ENCODE assay signal across 7 mouse cellular contexts in genomic region chr7:4478021-4478795, GRCm38 (mm10). TPM values are rescaled to one million over a fixed set of nuclear protein-coding genes. Genes with fewer than 3 reads are reported as not detected.
DNase-seq lines count a peak whose midpoint lies in the region; ATAC-seq and TF ChIP-seq lines count a peak whose summit lies in the region.

No protein-coding gene starts in this region.

- peaks cover 26% of the 10 kb centered on the region for H3K36me3 ChIP-seq in embryonic facial prominence, embryonic 10.5 days (replicated peaks)
- H3K36me3 ChIP-seq in heart, adult 2 months (ENCODE audit: control insufficient read depth, insufficient read depth, low read length): no peaks in the 10 kb centered on the region
- H3K36me3 ChIP-seq in limb, embryonic 15.5 days: peaks cover 24% of the 10 kb centered on the region
- peaks cover 17% of the 10 kb centered on the region; the same call in 1 of the 2 replicates for H3K36me3 ChIP-seq in midbrain, embryonic 15.5 days (replicated peaks)
- H3K36me3 ChIP-seq in testis, adult 2 months (ENCODE audit: control insufficient read depth, insufficient read depth, low read length): no peaks in the 10 kb centered on the region; the same call in none of the 2 replicates

- H3K4me3 ChIP-seq in bone marrow macrophage, adult 2 months (ENCODE audit: insufficient read depth, low read length): peak overlapping the region; percentile 46
- peak overlapping the region; percentile 71 for H3K4me3 ChIP-seq in embryonic facial prominence, embryonic 10.5 days
- H3K4me3 ChIP-seq in heart, adult 2 months: peak overlapping the region; percentile 49
- H3K4me3 ChIP-seq in limb, embryonic 15.5 days: peak overlapping the region; percentile 58
- H3K4me3 ChIP-seq in midbrain, embryonic 15.5 days: peak overlapping the region; percentile 44
- peak overlapping the region; percentile 66 for H3K4me3 ChIP-seq in testis, adult 2 months (ENCODE audit: control insufficient read depth, low read depth, low read length)

- TF ChIP-seq POLR2A in bone marrow macrophage, adult 2 months (IDR thresholded peaks at IDR 0.05; ENCODE audit: borderline replicate concordance, low read depth, low read length): no peak
- peak; percentile 82 for TF ChIP-seq POLR2A in heart, adult 2 months (IDR thresholded peaks at IDR 0.05; ENCODE audit: insufficient read depth, low read depth, low read length)
- TF ChIP-seq POLR2A in testis, adult 2 months (IDR thresholded peaks at IDR 0.05; ENCODE audit: control insufficient read depth, low read depth, low read length): peak; percentile 45; the same call in 1 of the 2 replicates

- H3K27ac ChIP-seq in bone marrow macrophage, adult 2 months (ENCODE audit: insufficient read depth, low read depth, low read length): no peak overlapping the region
- H3K27ac ChIP-seq in embryonic facial prominence, embryonic 10.5 days (replicated peaks): peak overlapping the region; percentile 95
- peak overlapping the region; percentile 79 for H3K27ac ChIP-seq in heart, adult 2 months
- H3K27ac ChIP-seq in limb, embryonic 15.5 days: peak overlapping the region; percentile 93
- peak overlapping the region; percentile 60 for H3K27ac ChIP-seq in midbrain, embryonic 15.5 days
- peak overlapping the region; percentile 65 for H3K27ac ChIP-seq in testis, adult 2 months (ENCODE audit: control insufficient read depth, insufficient read depth, low read depth, low read length)

- under 1% methylated on average over 39 of the region's 39 CpGs for WGBS in embryonic facial prominence, embryonic 10.5 days
- WGBS in heart, adult 2 months: 3% methylated on average over 39 of the region's 39 CpGs
- WGBS in limb, embryonic 15.5 days: under 1% methylated on average over 39 of the region's 39 CpGs
- WGBS in midbrain, embryonic 15.5 days: under 1% methylated on average over 39 of the region's 39 CpGs

- peak; percentile 94 for ATAC-seq in limb, embryonic 15.5 days (ENCODE audit: insufficient number of reproducible peaks, low FRiP score, low TSS enrichment, low read depth)
- peak; percentile 94 for ATAC-seq in midbrain, embryonic 15.5 days (replicated peaks)

- H3K4me1 ChIP-seq in bone marrow macrophage, adult 2 months (ENCODE audit: control insufficient read depth, insufficient read depth, low read length): no peaks in the 10 kb centered on the region
- peaks cover 26% of the 10 kb centered on the region for H3K4me1 ChIP-seq in embryonic facial prominence, embryonic 10.5 days
- peaks cover 8% of the 10 kb centered on the region for H3K4me1 ChIP-seq in heart, adult 2 months (ENCODE audit: control insufficient read depth, insufficient read depth, low read length)
- H3K4me1 ChIP-seq in limb, embryonic 15.5 days: peaks cover 18% of the 10 kb centered on the region
- H3K4me1 ChIP-seq in midbrain, embryonic 15.5 days: peaks cover 18% of the 10 kb centered on the region
- H3K4me1 ChIP-seq in testis, adult 2 months (ENCODE audit: control insufficient read depth, insufficient read depth, low read length): peaks cover 19% of the 10 kb centered on the region

- peak overlapping the region; percentile 93 for H3K4me2 ChIP-seq in limb, embryonic 15.5 days
- H3K4me2 ChIP-seq in midbrain, embryonic 15.5 days: peak overlapping the region; percentile 86

- peak; percentile 69; the same call in 1 of the 2 replicates for TF ChIP-seq EP300 in heart, adult 2 months (IDR thresholded peaks at IDR 0.05; ENCODE audit: insufficient read depth, low read depth, low read length)

- H3K79me2 ChIP-seq in heart, adult 2 months (replicated peaks; ENCODE audit: control insufficient read depth, insufficient read depth, low read length): no peaks in the 10 kb centered on the region

- TF ChIP-seq CTCF in bone marrow macrophage, adult 2 months (IDR thresholded peaks at IDR 0.05; ENCODE audit: low read depth, low read length): no peak
- no peak; the same call in 1 of the 2 replicates for TF ChIP-seq CTCF in heart, adult 2 months (IDR thresholded peaks at IDR 0.05)
- TF ChIP-seq CTCF in testis, adult 2 months (IDR thresholded peaks at IDR 0.05; ENCODE audit: control insufficient read depth, insufficient read depth, insufficient replicate concordance, low read depth, low read length): no peak

- peak overlapping the region; percentile 56 for H3K9ac ChIP-seq in heart, adult 2 months (ENCODE audit: low read depth, low read length)
- H3K9ac ChIP-seq in limb, embryonic 15.5 days: peak overlapping the region; percentile 38
- H3K9ac ChIP-seq in midbrain, embryonic 15.5 days: peak overlapping the region; percentile 43

- 0 out of 2 replicates have a peak, but pooled peaks cover 2% of the 10 kb centered on the region for H3K9me3 ChIP-seq in embryonic facial prominence, embryonic 10.5 days
- H3K9me3 ChIP-seq in limb, embryonic 15.5 days: no peaks in the 10 kb centered on the region
- H3K9me3 ChIP-seq in midbrain, embryonic 15.5 days: no peaks in the 10 kb centered on the region

- peaks cover 40% of the 10 kb centered on the region for H3K27me3 ChIP-seq in embryonic facial prominence, embryonic 10.5 days (replicated peaks; ENCODE audit: low read depth, poor library complexity, severe bottlenecking)
- no peaks in the 10 kb centered on the region for H3K27me3 ChIP-seq in heart, adult 2 months (ENCODE audit: control insufficient read depth, insufficient read depth, low read length)
- peaks cover 26% of the 10 kb centered on the region for H3K27me3 ChIP-seq in limb, embryonic 15.5 days
- H3K27me3 ChIP-seq in midbrain, embryonic 15.5 days (replicated peaks): peaks cover 26% of the 10 kb centered on the region
- no peaks in the 10 kb centered on the region for H3K27me3 ChIP-seq in testis, adult 2 months (ENCODE audit: control insufficient read depth, insufficient read depth, low read length)

- peak; percentile 91 for DNase-seq in embryonic facial prominence, embryonic 10.5 days (ENCODE audit: low spot score)
- DNase-seq in heart, adult 2 months: peak; percentile 78 to 88
- peak; percentile 77 for DNase-seq in kidney, adult 18-20 months

- intact Hi-C loops in heart, adult 2 months (cut with DNase I): loop anchor here (2.0 to 5.0 kb wide), 2 partner anchors 21 to 34 kb away; no protein-coding TSS in a partner anchor

RNA-seq across cellular contexts. Expression of gene Eps8l1, which starts 17.7 kb away (rescaled TPM):
- polyA plus RNA-seq in bone marrow macrophage, adult 2 months (2012; ENCODE audit: insufficient read depth, insufficient read length, missing spikeins): 23.7 and 29.0 TPM in 2 replicates
- 4.8 and 5.3 TPM in 2 replicates for polyA plus RNA-seq in embryonic facial prominence, embryonic 10.5 days (2016; fragmentation: Nextera tagmentation; extraction: Ambion mirVana)
- total RNA-seq in heart, adult 2 months (2021): 1 to 10 TPM; 3.3 to 3.5 TPM
- polyA plus RNA-seq in heart, adult 2 months (2012; rRNA removed): 0.74 and 0.82 TPM in 2 replicates
- 11.4 and 13.4 TPM in 2 replicates for polyA plus RNA-seq in limb, embryonic 15.5 days (2015; fragmentation: Nextera tagmentation; extraction: Ambion mirVana)
- 13.1 and 13.2 TPM in 2 replicates for polyA plus RNA-seq in midbrain, embryonic 15.5 days (2015; fragmentation: Nextera tagmentation; extraction: Ambion mirVana)
- 0.10 and 1.3 TPM in 2 replicates for polyA plus RNA-seq in testis, adult 2 months (2012; rRNA removed)

RNA-seq across cellular contexts. Expression of gene Ppp1r12c, which starts 23.3 kb away (rescaled TPM):
- polyA plus RNA-seq in bone marrow macrophage, adult 2 months (2012; ENCODE audit: insufficient read depth, insufficient read length, missing spikeins): 293 and 348 TPM in 2 replicates
- polyA plus RNA-seq in embryonic facial prominence, embryonic 10.5 days (2016; fragmentation: Nextera tagmentation; extraction: Ambion mirVana): 35.5 and 40.5 TPM in 2 replicates
- total RNA-seq in heart, adult 2 months (2021): 10 to 100 TPM; 62.4 to 67.1 TPM
- polyA plus RNA-seq in heart, adult 2 months (2012; rRNA removed): 47.0 and 53.2 TPM in 2 replicates
- polyA plus RNA-seq in limb, embryonic 15.5 days (2015; fragmentation: Nextera tagmentation; extraction: Ambion mirVana): 35.9 and 46.8 TPM in 2 replicates
- polyA plus RNA-seq in midbrain, embryonic 15.5 days (2015; fragmentation: Nextera tagmentation; extraction: Ambion mirVana): 50.3 and 51.3 TPM in 2 replicates
- polyA plus RNA-seq in testis, adult 2 months (2012; rRNA removed): 48.5 and 51.6 TPM in 2 replicates

RNA-seq across cellular contexts. Expression of gene Rdh13, which starts 32.8 kb away (rescaled TPM):
- polyA plus RNA-seq in bone marrow macrophage, adult 2 months (2012; ENCODE audit: insufficient read depth, insufficient read length, missing spikeins): 6.5 and 7.5 TPM in 2 replicates
- 35.5 and 36.9 TPM in 2 replicates for polyA plus RNA-seq in embryonic facial prominence, embryonic 10.5 days (2016; fragmentation: Nextera tagmentation; extraction: Ambion mirVana)
- 10 to 100 TPM; 31.0 to 34.1 TPM for total RNA-seq in heart, adult 2 months (2021)
- 25.1 and 42.5 TPM in 2 replicates for polyA plus RNA-seq in heart, adult 2 months (2012; rRNA removed)
- 25.4 and 25.6 TPM in 2 replicates for polyA plus RNA-seq in limb, embryonic 15.5 days (2015; fragmentation: Nextera tagmentation; extraction: Ambion mirVana)
- 44.4 and 46.5 TPM in 2 replicates for polyA plus RNA-seq in midbrain, embryonic 15.5 days (2015; fragmentation: Nextera tagmentation; extraction: Ambion mirVana)
- 2.5 and 4.0 TPM in 2 replicates for polyA plus RNA-seq in testis, adult 2 months (2012; rRNA removed)

RNA-seq across cellular contexts. Expression of gene Tnnt1, which starts 38.0 kb away (rescaled TPM):
- 3.0 and 4.4 TPM in 2 replicates for polyA plus RNA-seq in bone marrow macrophage, adult 2 months (2012; ENCODE audit: insufficient read depth, insufficient read length, missing spikeins)
- 8.3 and 10.4 TPM in 2 replicates for polyA plus RNA-seq in embryonic facial prominence, embryonic 10.5 days (2016; fragmentation: Nextera tagmentation; extraction: Ambion mirVana)
- 10 to 100 TPM; 15.6 to 19.7 TPM for total RNA-seq in heart, adult 2 months (2021)
- polyA plus RNA-seq in heart, adult 2 months (2012; rRNA removed): 9.2 and 12.1 TPM in 2 replicates
- polyA plus RNA-seq in limb, embryonic 15.5 days (2015; fragmentation: Nextera tagmentation; extraction: Ambion mirVana): 229 and 541 TPM in 2 replicates
- 4.1 and 4.3 TPM in 2 replicates for polyA plus RNA-seq in midbrain, embryonic 15.5 days (2015; fragmentation: Nextera tagmentation; extraction: Ambion mirVana)
- 0.62 and 0.77 TPM in 2 replicates for polyA plus RNA-seq in testis, adult 2 months (2012; rRNA removed)

RNA-seq across cellular contexts. Expression of gene Tnni3, which starts 45.8 kb away (rescaled TPM):
- 12.3 and 19.9 TPM in 2 replicates for polyA plus RNA-seq in bone marrow macrophage, adult 2 months (2012; ENCODE audit: insufficient read depth, insufficient read length, missing spikeins)
- polyA plus RNA-seq in embryonic facial prominence, embryonic 10.5 days (2016; fragmentation: Nextera tagmentation; extraction: Ambion mirVana): 2.7 and 3.6 TPM in 2 replicates
- over 10,000 TPM in 1 of 2 experiments, 1,000 to 10,000 TPM in 1; 9,834 to 11,008 TPM for total RNA-seq in heart, adult 2 months (2021)
- polyA plus RNA-seq in heart, adult 2 months (2012; rRNA removed): 13,898 and 21,553 TPM in 2 replicates
- polyA plus RNA-seq in limb, embryonic 15.5 days (2015; fragmentation: Nextera tagmentation; extraction: Ambion mirVana): 4.7 and 5.2 TPM in 2 replicates
- polyA plus RNA-seq in midbrain, embryonic 15.5 days (2015; fragmentation: Nextera tagmentation; extraction: Ambion mirVana): 1.4 and 3.5 TPM in 2 replicates
- 59.3 TPM in 2 replicates for polyA plus RNA-seq in testis, adult 2 months (2012; rRNA removed)
